Mouse (Mus musculus) embryonic facial prominence, embryonic 11.5 days (tissue): ENCODE measurements at regions not wholly inside any gene's neighbourhood (a gene's known extent, or its start where the extent isn't known, plus 50 kb on each side); places are given as distances from the start of the nearest gene placed in this dataset.

Experiments
- ATAC-seq: fragments of 200-750 bp; cut with Nextera tagmentation; replicated peaks from 2 replicates; pipeline ENCODE4 v1.8.0; 2017; ENCODE audit warnings: low read depth; ENCODE audit not compliant: insufficient number of reproducible peaks, low FRiP score, low TSS enrichment
- DNase-seq: peaks from one replicate; pipeline ENCODE4 v3.0.0-alpha.2; 2015; ENCODE audit warnings: low spot score
- H3K27ac ChIP-seq: fragments of 300-500 bp; sonication (generic); replicated peaks from 2 replicates; pipeline ENCODE4 v1.5.1; 2014; ENCODE audit warnings: mild to moderate bottlenecking, low read depth, low read length, control low read depth
- H3K27me3 ChIP-seq: fragments of 300-500 bp; sonication (generic); 2 replicates; pipeline ENCODE4 v1.6.1; 2014; ENCODE audit warnings: mild to moderate bottlenecking, low read length, moderate library complexity, mixed read lengths; ENCODE audit not compliant: control insufficient read depth, insufficient read depth
- H3K36me3 ChIP-seq: fragments of 300-500 bp; sonication (generic); replicated peaks from 2 replicates; pipeline ENCODE4 v1.6.1; 2014; ENCODE audit warnings: low read depth, mild to moderate bottlenecking, low read length, moderate library complexity, mixed read lengths; ENCODE audit not compliant: control insufficient read depth, insufficient read depth
- H3K4me1 ChIP-seq: fragments of 300-500 bp; sonication (generic); 2 replicates; pipeline ENCODE4 v1.6.1; 2014; ENCODE audit warnings: low read length, mixed read lengths; ENCODE audit not compliant: control insufficient read depth, insufficient read depth
- H3K4me2 ChIP-seq: fragments of 300-500 bp; sonication (generic); 2 replicates; pipeline ENCODE4 v1.6.1; 2014; ENCODE audit warnings: low read depth, mild to moderate bottlenecking, control low read depth, low read length, moderate library complexity
- H3K4me3 ChIP-seq: fragments of 300-500 bp; sonication (generic); 2 replicates; pipeline ENCODE4 v1.5.1; 2014; ENCODE audit warnings: low read depth, low read length, control low read depth
- H3K9ac ChIP-seq: fragments of 300-500 bp; sonication (generic); replicated peaks from 2 replicates; pipeline ENCODE4 v1.6.1; 2014; ENCODE audit warnings: mild to moderate bottlenecking, control low read depth, low read length
- H3K9me3 ChIP-seq: fragments of 300-500 bp; sonication (generic); replicated peaks from 2 replicates; pipeline ENCODE4 v1.6.1; 2016; ENCODE audit warnings: mild to moderate bottlenecking, low read length, inconsistent platforms, mixed read lengths; ENCODE audit not compliant: control insufficient read depth
- WGBS: fragments of 180-500 bp; shearing (Covaris S2); extraction: QIAGEN DNeasy Blood & Tissue Kit; methylation state at CpG from one replicate; pipeline ENCODE4 v1.1.7; 2014; 5-methylcytosine and 5-hydroxymethylcytosine counted together

GRCm38 (mm10) chrX:11964428-11964827 lies 195.7 kb downstream of the Bcor start:
- ATAC-seq (no peak), DNase-seq (no peak)
- H3K27me3 ChIP-seq: no peaks in the 10 kb centered on the region
- no peak overlapping the region for H3K4me2 ChIP-seq
- no peak overlapping the region for H3K27ac ChIP-seq
- H3K9me3 ChIP-seq: no peaks in the 10 kb centered on the region
- H3K36me3 ChIP-seq: no peaks in the 10 kb centered on the region
- H3K9ac ChIP-seq: no peak overlapping the region
- WGBS: 55% methylated on average over 3 of the region's 3 CpGs
- H3K4me1 ChIP-seq: no peaks in the 10 kb centered on the region
- H3K4me3 ChIP-seq: no peak overlapping the region

DNA sequence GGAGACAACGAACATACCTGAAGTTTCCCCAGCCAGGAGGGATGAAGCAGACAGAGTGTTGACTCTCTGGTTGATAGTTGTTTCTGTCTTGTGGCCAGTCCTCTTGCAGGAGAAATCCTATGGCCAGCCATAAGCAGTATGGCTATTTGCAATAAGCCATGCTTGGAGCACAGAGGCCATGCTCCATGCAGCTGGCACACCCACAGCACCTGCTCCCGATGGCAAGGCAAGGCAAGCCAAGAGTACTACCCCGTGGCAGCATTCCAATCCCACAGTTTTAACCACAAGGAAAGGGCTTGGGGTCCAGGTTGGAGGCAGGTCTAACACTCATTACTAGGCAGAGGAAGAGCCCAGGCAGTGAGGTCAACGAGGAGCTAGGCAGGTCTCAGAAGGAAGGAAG lies 181.5 kb downstream of the Bcor start:
- Histone ChIP-seq H3K4me3 (no peak overlapping the region), H3K27me3 (no peaks in the 10 kb centered on the region), H3K4me2 (no peak overlapping the region), H3K9me3 (no peaks in the 10 kb centered on the region), H3K27ac (no peak overlapping the region), H3K36me3 (no peaks in the 10 kb centered on the region), H3K9ac (no peak overlapping the region), H3K4me1 (no peaks in the 10 kb centered on the region)
- ATAC-seq: no peak
- WGBS: 82% methylated on average over 4 of the region's 4 CpGs
- DNase-seq: no peak

- H3K4me1 ChIP-seq: no peaks in the 10 kb centered on the region
- no peak for ATAC-seq
- H3K27me3 ChIP-seq: no peaks in the 10 kb centered on the region
- no peak overlapping the region for H3K4me2 ChIP-seq
- H3K9me3 ChIP-seq: no peaks in the 10 kb centered on the region
- H3K4me3 ChIP-seq: no peak overlapping the region
- H3K27ac ChIP-seq: no peak overlapping the region
- WGBS: 77% methylated on average over 1 of the region's 1 CpGs
- H3K9ac ChIP-seq: no peak overlapping the region
- H3K36me3 ChIP-seq: no peaks in the 10 kb centered on the region
- no peak for DNase-seq
Observed at GRCm38 (mm10) chrX:11983276-11983675, 176.9 kb downstream of the Bcor start.
